Mouse (Mus musculus): ENCODE results near the gene Cmc2. TPM values are rescaled to one million over a fixed set of nuclear protein-coding genes. Genes with fewer than 3 reads are reported as not detected.

The Cmc2 gene
- total RNA-seq, 4 experiments from 2014 or later, result 46.5 to 55.8 (median 50.1) TPM

Other genes with a start within 250 kb of the Cmc2 start
- gene Cdyl2, start 188.5 kb downstream of the Cmc2 start, total RNA-seq (2022), result 1 to 10 TPM; 6.2 to 7.7 (median 7.2) TPM
- gene Cenpn, start 275 bp upstream of the Cmc2 start, total RNA-seq (2022), result 1 to 10 TPM; 2.5 to 5.8 (median 4.4) TPM
- 10 to 100 TPM; 23.9 to 33.7 (median 30.8) TPM for gene Atmin, start 21.9 kb upstream of the Cmc2 start, total RNA-seq (2022)
- 1 to 10 TPM; 1.8 to 2.4 (median 2.1) TPM for gene 1700030J22Rik, start 57.5 kb upstream of the Cmc2 start, total RNA-seq (2022)
- gene Gcsh, start 72.1 kb upstream of the Cmc2 start, total RNA-seq (2022), result 100 to 1,000 TPM; 142 to 228 (median 186) TPM
- gene Pkd1l2, start 161.0 kb upstream of the Cmc2 start, total RNA-seq (2022), result 1 to 10 TPM; 2.2 to 4.7 (median 3.2) TPM
- gene Bco1, start 174.4 kb upstream of the Cmc2 start, total RNA-seq (2022), result under 1 TPM in 2 of 4 experiments, not detected in 2; 0.15 to 0.16 TPM
- 10 to 100 TPM; 12.2 to 17.4 (median 13.8) TPM for gene Gan, start 236.7 kb upstream of the Cmc2 start, total RNA-seq (2022)